Mouse (Mus musculus) bone marrow macrophage, adult 2 months (primary cell): ENCODE measurements around the gene Kcnn4.

ENCODE experiments used
- CTCF ChIP-seq: IDR thresholded peaks from 2 replicates; pipeline ENCODE4 v1.5.1; 2012; ENCODE audit warnings: low read depth, mild to moderate bottlenecking, low read length, moderate library complexity
- POLR2A ChIP-seq: IDR thresholded peaks from 2 replicates; pipeline ENCODE4 v1.6.1; 2012; ENCODE audit warnings: mild to moderate bottlenecking, low read depth, low read length, borderline replicate concordance

DNA sequence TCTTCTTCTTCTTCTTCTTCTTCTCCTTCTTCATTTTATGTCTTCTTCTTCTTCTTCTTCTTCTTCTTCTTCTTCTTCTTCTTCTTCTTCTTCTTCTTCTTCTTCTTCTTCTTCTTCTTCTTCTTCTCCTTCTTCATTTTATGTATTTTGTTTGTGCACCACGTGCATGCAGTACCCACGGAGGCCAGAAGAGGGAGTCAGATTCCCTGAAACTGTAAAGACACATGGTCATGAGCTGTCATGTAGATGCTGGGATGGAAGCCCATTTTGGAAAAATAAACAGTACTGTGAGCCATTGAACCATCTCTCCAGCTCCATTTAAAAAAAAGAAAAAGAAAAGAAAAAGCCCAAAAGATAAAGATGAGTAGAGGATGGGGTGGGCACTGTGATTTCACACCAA, 31.8 kb upstream of the Kcnn4 start:
- no peak for TF ChIP-seq CTCF
- no peak for TF ChIP-seq POLR2A
